Mouse (Mus musculus) lung, embryonic 14.5 days (tissue): ENCODE measurements around the gene Serpina3g. TPM values are rescaled to one million over a fixed set of nuclear protein-coding genes. Genes with fewer than 3 reads are reported as not detected.
"Not testable (repeated sequence)": the region's sequence is repeated elsewhere in the genome, so short reads cannot be mapped to it uniquely, and the experiment has no call there.

Source experiments
- ATAC-seq: fragments of 200-750 bp; cut with Nextera tagmentation; 2 replicates; pipeline ENCODE4 v1.8.0; 2017; ENCODE audit warnings: mild to moderate bottlenecking, moderate TSS enrichment, moderate library complexity; ENCODE audit not compliant: insufficient read depth
- DNase-seq: peaks from one replicate; pipeline ENCODE4 v3.0.0-alpha.2; 2015
- H3K27ac ChIP-seq: fragments of 300-500 bp; sonication (generic); 2 replicates; pipeline ENCODE4 v1.5.1; 2014; ENCODE audit warnings: low read depth, mild to moderate bottlenecking, moderate library complexity
- H3K27me3 ChIP-seq: fragments of 300-500 bp; sonication (generic); 2 replicates; pipeline ENCODE4 v1.6.1; 2014; ENCODE audit warnings: low read length, control low read depth; ENCODE audit not compliant: insufficient read depth
- H3K36me3 ChIP-seq: fragments of 300-500 bp; sonication (generic); 2 replicates; pipeline ENCODE4 v1.6.1; 2014; ENCODE audit warnings: control low read depth; ENCODE audit not compliant: insufficient read depth
- H3K4me1 ChIP-seq: fragments of 300-500 bp; sonication (generic); 2 replicates; pipeline ENCODE4 v1.6.1; 2014; ENCODE audit warnings: antibody characterized with exemption, control low read depth; ENCODE audit not compliant: insufficient read depth
- H3K4me2 ChIP-seq: fragments of 300-500 bp; sonication (generic); 2 replicates; pipeline ENCODE4 v1.6.1; 2014; ENCODE audit warnings: mild to moderate bottlenecking
- H3K4me3 ChIP-seq: fragments of 300-500 bp; sonication (generic); 2 replicates; pipeline ENCODE4 v1.5.1; 2014; ENCODE audit warnings: low read depth, low read length
- H3K9ac ChIP-seq: fragments of 300-500 bp; sonication (generic); 2 replicates; pipeline ENCODE4 v1.6.1; 2014
- H3K9me3 ChIP-seq: fragments of 300-500 bp; sonication (generic); 2 replicates; pipeline ENCODE4 v1.6.1; 2016; ENCODE audit warnings: low read depth, low read length, control low read depth
- CTCF ChIP-seq: IDR thresholded peaks from 2 replicates; pipeline ENCODE4 v1.5.1; 2016; ENCODE audit warnings: antibody characterized with exemption, low read depth
- WGBS: fragments of 180-500 bp; shearing (Covaris S2); extraction: QIAGEN DNeasy Blood & Tissue Kit; methylation state at CpG from one replicate; pipeline ENCODE4 v1.1.7; 2014; 5-methylcytosine and 5-hydroxymethylcytosine counted together
- polyA plus RNA-seq: library from polyadenylated mRNA; unstranded; fragments of >200 nt; fragmentation: Nextera tagmentation; extraction: Ambion mirVana; gene quantifications from 2 replicates; pipeline ENCODE4 v1.2.1, GENCODE M21; 2014

Gene Serpina3g
- polyA plus RNA-seq, 1 experiment from 2014 or later, result 0.50 TPM

DNA sequence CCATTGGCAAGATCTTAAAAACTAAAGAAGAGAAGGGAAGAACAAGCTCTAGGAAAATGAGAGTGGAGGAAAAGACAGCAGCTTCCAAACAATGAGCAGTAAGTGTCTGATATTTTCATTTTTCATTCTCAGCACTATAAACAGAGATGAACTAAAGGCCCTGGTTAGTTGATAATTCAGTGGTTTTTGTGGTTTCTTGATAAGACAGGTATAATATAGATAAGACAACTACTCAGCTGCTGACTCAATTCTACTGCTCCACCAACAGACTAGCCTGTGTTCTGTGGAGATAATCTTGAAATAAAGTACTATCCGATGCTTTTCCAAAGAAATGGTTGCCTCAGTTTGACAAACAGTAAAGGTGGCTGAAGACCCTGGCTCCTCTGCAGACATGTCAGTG lies 20.8 kb upstream of the Serpina3g start:
- DNase-seq, result no peak
- Histone ChIP-seq H3K9ac (no peak overlapping the region), H3K9me3 (no peaks in the 10 kb centered on the region), H3K27me3 (no peaks in the 10 kb centered on the region), H3K4me3 (no peak overlapping the region), H3K36me3 (no peaks in the 10 kb centered on the region), H3K27ac (no peak overlapping the region), H3K4me2 (no peak overlapping the region), H3K4me1 (no peaks in the 10 kb centered on the region)
- ATAC-seq, result no peak
- WGBS, result 78% methylated on average over 1 of the region's 1 CpGs
- no peak for TF ChIP-seq CTCF

DNA sequence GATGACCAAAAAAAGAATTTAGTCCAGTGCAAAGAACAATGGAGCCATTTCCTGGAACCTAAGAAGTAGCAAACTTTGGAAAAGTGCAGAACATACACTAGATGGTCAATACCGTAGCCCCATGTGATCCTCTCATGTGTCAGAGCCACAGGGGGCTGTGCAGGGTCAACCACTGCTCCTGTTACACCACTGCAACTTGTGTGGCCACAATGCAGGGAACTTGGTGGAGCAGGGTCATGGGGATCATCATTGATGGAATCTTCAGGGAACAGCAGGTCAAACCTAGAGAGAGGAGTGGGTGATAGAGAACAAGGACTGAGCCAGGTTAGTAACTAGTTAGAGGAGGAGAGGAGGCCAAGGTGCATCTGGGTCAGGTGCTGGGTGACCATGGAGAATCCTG lies 14.4 kb upstream of the Serpina3g start:
- no peak overlapping the region for H3K9ac ChIP-seq
- H3K4me3 ChIP-seq, result no peak overlapping the region
- H3K9me3 ChIP-seq, result no peaks in the 10 kb centered on the region
- WGBS, result 63% methylated on average over 1 of the region's 1 CpGs
- H3K27ac ChIP-seq, result no peak overlapping the region
- H3K4me1 ChIP-seq, result no peaks in the 10 kb centered on the region
- ATAC-seq (no peak), DNase-seq (no peak)
- H3K4me2 ChIP-seq, result no peak overlapping the region
- no peak for TF ChIP-seq CTCF
- no peaks in the 10 kb centered on the region for H3K27me3 ChIP-seq
- H3K36me3 ChIP-seq, result no peaks in the 10 kb centered on the region

- no peaks in the 10 kb centered on the region for H3K27me3 ChIP-seq
- H3K9me3 ChIP-seq, result no peaks in the 10 kb centered on the region
- H3K4me2 ChIP-seq, result no peak overlapping the region
- WGBS, result 51% methylated on average over 1 of the region's 1 CpGs
- H3K4me3 ChIP-seq, result no peak overlapping the region
- H3K27ac ChIP-seq, result no peak overlapping the region
- DNase-seq (no peak), ATAC-seq (no peak)
- no peak for TF ChIP-seq CTCF
- no peaks in the 10 kb centered on the region for H3K36me3 ChIP-seq
- H3K9ac ChIP-seq, result no peak overlapping the region
- H3K4me1 ChIP-seq, result no peaks in the 10 kb centered on the region
Measured at GRCm38 (mm10) chr12:104223690-104224089, 12.4 kb upstream of the Serpina3g start.

GRCm38 (mm10) chr12:104224598-104225300 lies 11.3 kb upstream of the Serpina3g start:
- H3K4me1 ChIP-seq, result no peaks in the 10 kb centered on the region
- no peak for TF ChIP-seq CTCF
- 65% methylated on average over 7 of the region's 7 CpGs for WGBS

DNA sequence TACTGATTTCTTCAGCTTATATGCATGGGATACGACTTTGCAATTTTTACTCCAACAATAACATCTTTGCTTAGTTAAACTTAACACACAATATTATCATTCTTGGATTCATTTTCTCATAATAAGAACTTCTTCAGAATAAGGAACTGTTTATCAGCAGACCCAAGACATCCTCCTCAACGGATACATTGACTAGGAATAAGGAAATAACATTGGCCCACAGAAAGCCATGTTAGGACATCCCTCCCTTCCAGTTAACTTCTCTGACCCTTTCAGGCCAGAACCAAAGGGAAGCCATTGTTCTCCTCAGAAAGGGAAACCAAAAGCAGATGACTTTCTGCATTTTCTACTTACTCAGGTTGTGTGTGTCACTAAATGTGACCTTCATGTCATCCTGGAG lies 5.3 kb upstream of the Serpina3g start:
- no peak for TF ChIP-seq CTCF

More at GRCm38 (mm10) chr12:104224598-104225300, 11.3 kb upstream of the Serpina3g start:
- H3K36me3 ChIP-seq, result no peaks in the 10 kb centered on the region
- H3K4me3 ChIP-seq, result no peak overlapping the region
- H3K4me2 ChIP-seq, result no peak overlapping the region
- H3K9ac ChIP-seq, result no peak overlapping the region
- H3K27me3 ChIP-seq, result no peaks in the 10 kb centered on the region
- DNase-seq (no peak), ATAC-seq (no peak)
- no peak overlapping the region for H3K27ac ChIP-seq
- no peaks in the 10 kb centered on the region for H3K9me3 ChIP-seq

GRCm38 (mm10) chr12:104238048-104238447 lies 2.0 kb downstream of the Serpina3g start:
- not testable (repeated sequence) for H3K9me3 ChIP-seq, H3K27me3 ChIP-seq, H3K9ac ChIP-seq, H3K27ac ChIP-seq, H3K4me1 ChIP-seq, DNase-seq, ATAC-seq, H3K4me2 ChIP-seq, H3K36me3 ChIP-seq, H3K4me3 ChIP-seq
- WGBS, result 83% methylated on average over 1 of the region's 1 CpGs

More for the DNA sequence above, 5.3 kb upstream of the Serpina3g start:
- Histone ChIP-seq H3K9ac (no peak overlapping the region), H3K9me3 (no peaks in the 10 kb centered on the region), H3K4me3 (no peak overlapping the region), H3K36me3 (no peaks in the 10 kb centered on the region), H3K27ac (no peak overlapping the region), H3K4me1 (no peaks in the 10 kb centered on the region), H3K4me2 (no peak overlapping the region), H3K27me3 (no peaks in the 10 kb centered on the region)
- ATAC-seq (no peak), DNase-seq (no peak)
- 53% methylated on average over 2 of the region's 2 CpGs for WGBS

DNA sequence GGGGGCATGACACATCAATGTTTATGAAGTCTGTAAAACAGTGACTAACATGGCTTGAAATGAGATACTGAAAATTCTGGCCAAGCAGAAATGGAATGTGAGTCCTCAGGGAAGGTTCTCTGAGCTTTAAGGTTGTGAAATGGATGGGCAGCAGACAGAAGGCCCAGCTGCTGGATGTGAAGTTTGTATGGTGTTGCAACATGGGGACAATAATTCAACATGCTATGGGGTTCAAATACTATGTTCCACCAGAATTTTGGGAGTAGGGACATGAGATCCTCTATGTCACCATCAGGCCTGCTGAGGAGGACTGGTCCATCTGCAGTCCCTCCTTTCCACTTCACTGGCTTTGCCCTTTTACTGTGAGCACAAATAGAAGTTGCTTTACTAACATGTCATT lies 7.3 kb downstream of the Serpina3g start:
- DNase-seq (no peak), ATAC-seq (no peak)
- Histone ChIP-seq H3K9me3 (no peaks in the 10 kb centered on the region), H3K36me3 (no peaks in the 10 kb centered on the region), H3K4me1 (no peaks in the 10 kb centered on the region), H3K4me2 (no peak overlapping the region), H3K4me3 (no peak overlapping the region), H3K27me3 (no peaks in the 10 kb centered on the region), H3K9ac (no peak overlapping the region), H3K27ac (no peak overlapping the region)
- TF ChIP-seq CTCF, result no peak
